Mouse (Mus musculus): ENCODE results near the gene Nme3. TPM values are rescaled to one million over a fixed set of nuclear protein-coding genes. Genes with fewer than 3 reads are reported as not detected.

Gene Nme3
- total RNA-seq (2023) = 15.7 and 16.5 TPM in 2 replicates

DNA sequence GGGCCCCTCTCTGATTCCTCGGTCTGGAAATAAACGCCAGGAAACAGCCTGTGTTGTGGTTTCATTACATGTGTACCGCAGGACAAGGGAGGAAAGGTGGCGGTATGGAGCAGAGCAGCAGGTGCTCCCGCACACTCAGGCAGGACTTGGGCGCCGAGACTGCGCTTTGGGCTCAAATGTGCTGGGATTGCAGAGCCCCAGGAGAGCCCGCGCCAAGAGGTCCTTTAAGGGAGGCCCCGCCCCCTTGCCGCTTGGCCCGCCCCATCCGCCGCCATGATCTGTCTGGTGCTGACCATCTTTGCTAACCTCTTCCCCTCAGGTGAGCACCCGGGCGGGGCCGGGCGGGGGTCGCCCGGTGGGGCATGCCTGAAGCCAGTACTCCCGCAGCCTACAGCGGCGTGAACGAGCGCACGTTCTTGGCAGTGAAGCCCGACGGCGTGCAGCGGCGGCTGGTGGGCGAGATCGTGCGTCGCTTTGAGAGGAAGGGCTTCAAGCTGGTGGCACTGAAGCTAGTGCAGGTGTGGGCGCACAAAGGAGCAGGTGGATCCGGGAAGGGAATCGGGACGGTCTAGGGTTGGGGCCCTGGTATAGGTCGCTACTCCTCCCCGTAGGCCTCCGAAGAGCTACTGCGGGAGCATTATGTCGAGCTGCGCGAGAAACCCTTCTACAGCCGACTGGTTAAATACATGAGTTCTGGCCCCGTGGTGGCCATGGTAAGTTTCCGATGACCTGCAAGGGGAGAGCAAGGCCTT lies at the start of gene Nme3:
Nme3 (plus strand) TSS at position 260 of the 752 bp plus-strand sequence.

GRCm38 (mm10) chr17:24850065-24850772 lies 46.1 kb upstream of the Nme3 start, which contains the start of gene Fahd1:
Gene Fahd1, minus strand, starts transcription at chr17:24850364.

GRCm38 (mm10) chr17:24865776-24866175 lies 30.5 kb upstream of the Nme3 start, which contains the start of gene Igfals:
Gene Igfals, plus strand, starts transcription at chr17:24865997.

GRCm38 (mm10) chr17:24886134-24886931 lies 10.0 kb upstream of the Nme3 start, which contains the start of the genes Nubp2 and Spsb3:
Gene Nubp2, minus strand, starts transcription at chr17:24886349.
Gene Spsb3, plus strand, starts transcription at chr17:24886643.

GRCm38 (mm10) chr17:24894995-24895547 lies 1.2 kb upstream of the Nme3 start, which contains the start of the genes Eme2 and Mrps34:
Gene Eme2, minus strand, starts transcription at chr17:24895087.
Gene Mrps34, plus strand, starts transcription at chr17:24895116.

GRCm38 (mm10) chr17:24936259-24937237 lies 40.2 kb downstream of the Nme3 start, which contains the start of gene Mapk8ip3:
Gene Mapk8ip3, minus strand, starts transcription at chr17:24936977.

Other genes with a start within 250 kb of the Nme3 start
- gene Slc9a3r2, start 246.2 kb upstream of the Nme3 start, total RNA-seq (2023) = 3.0 and 3.3 TPM in 2 replicates
- gene Npw, start 238.0 kb upstream of the Nme3 start, total RNA-seq (2023) = not detected in 2 replicates
- gene Zfp598, start 226.8 kb upstream of the Nme3 start, total RNA-seq (2023) = 21.0 and 25.1 TPM in 2 replicates
- gene Syngr3, start 206.5 kb upstream of the Nme3 start, total RNA-seq (2023) = not detected in 2 replicates
- gene Gfer, start 200.3 kb upstream of the Nme3 start, total RNA-seq (2023) = 3.9 and 4.5 TPM in 2 replicates
- 0.57 and 1.5 TPM in 2 replicates for gene Noxo1, start 200.3 kb upstream of the Nme3 start, total RNA-seq (2023)
- 9.5 and 12.4 TPM in 2 replicates for gene Tbl3, start 188.8 kb upstream of the Nme3 start, total RNA-seq (2023)
- gene Rnf151, start 178.4 kb upstream of the Nme3 start, total RNA-seq (2023) = not detected in 2 replicates
- 399 and 442 TPM in 2 replicates for gene Rps2, start 178.4 kb upstream of the Nme3 start, total RNA-seq (2023)
- gene Ndufb10, start 172.0 kb upstream of the Nme3 start, total RNA-seq (2023) = 61.5 and 73.8 TPM in 2 replicates
- gene Rpl3l, start 168.7 kb upstream of the Nme3 start, total RNA-seq (2023) = 1.9 and 2.1 TPM in 2 replicates
- gene Msrb1, start 159.9 kb upstream of the Nme3 start, total RNA-seq (2023) = 1,300 and 1,322 TPM in 2 replicates
- 0.51 and 0.70 TPM in 2 replicates for gene Hs3st6, start 143.5 kb upstream of the Nme3 start, total RNA-seq (2023)
- gene Meiob, start 92.2 kb upstream of the Nme3 start, total RNA-seq (2023) = not detected in 2 replicates
- 34.8 and 35.3 TPM in 2 replicates for gene Hagh, start 56.4 kb upstream of the Nme3 start, total RNA-seq (2023)
- 1.5 and 2.2 TPM in 2 replicates for gene Fahd1, start 46.1 kb upstream of the Nme3 start, total RNA-seq (2023)
- gene Igfals, start 30.5 kb upstream of the Nme3 start, total RNA-seq (2023) = 0.32 and 0.36 TPM in 2 replicates
- gene Nubp2, start 10.2 kb upstream of the Nme3 start, total RNA-seq (2023) = 51.2 and 59.0 TPM in 2 replicates
- 25.3 and 35.4 TPM in 2 replicates for gene Spsb3, start 9.9 kb upstream of the Nme3 start, total RNA-seq (2023)
- 10.1 and 11.6 TPM in 2 replicates for gene Eme2, start 1.4 kb upstream of the Nme3 start, total RNA-seq (2023)
- 12.9 and 15.4 TPM in 2 replicates for gene Mrps34, start 1.4 kb upstream of the Nme3 start, total RNA-seq (2023)
- 70.4 and 91.3 TPM in 2 replicates for gene Mapk8ip3, start 40.5 kb downstream of the Nme3 start, total RNA-seq (2023)
- gene Jpt2, start 64.2 kb downstream of the Nme3 start, total RNA-seq (2023) = 26.3 and 30.8 TPM in 2 replicates
- 25.7 and 40.7 TPM in 2 replicates for gene Cramp1l, start 119.3 kb downstream of the Nme3 start, total RNA-seq (2023)
- 8.9 and 12.3 TPM in 2 replicates for gene Ift140, start 119.6 kb downstream of the Nme3 start, total RNA-seq (2023)
- gene Tmem204, start 187.1 kb downstream of the Nme3 start, total RNA-seq (2023) = not detected in 2 replicates
- 5.9 and 8.6 TPM in 2 replicates for gene Telo2, start 219.5 kb downstream of the Nme3 start, total RNA-seq (2023)
- not detected in 2 replicates for gene Ptx4, start 224.3 kb downstream of the Nme3 start, total RNA-seq (2023)
- gene Clcn7, start 236.9 kb downstream of the Nme3 start, total RNA-seq (2023) = 17.0 and 29.6 TPM in 2 replicates

All from neutrophil, adult 65 days (primary cell).